Mouse (Mus musculus) bone marrow macrophage, adult 2 months (primary cell): ENCODE results near the gene Slc6a16.

Experiments used
- CTCF ChIP-seq: IDR thresholded peaks from 2 replicates; pipeline ENCODE4 v1.5.1; 2012; ENCODE audit warnings: low read depth, mild to moderate bottlenecking, low read length, moderate library complexity
- POLR2A ChIP-seq: IDR thresholded peaks from 2 replicates; pipeline ENCODE4 v1.6.1; 2012; ENCODE audit warnings: mild to moderate bottlenecking, low read depth, low read length, borderline replicate concordance

DNA sequence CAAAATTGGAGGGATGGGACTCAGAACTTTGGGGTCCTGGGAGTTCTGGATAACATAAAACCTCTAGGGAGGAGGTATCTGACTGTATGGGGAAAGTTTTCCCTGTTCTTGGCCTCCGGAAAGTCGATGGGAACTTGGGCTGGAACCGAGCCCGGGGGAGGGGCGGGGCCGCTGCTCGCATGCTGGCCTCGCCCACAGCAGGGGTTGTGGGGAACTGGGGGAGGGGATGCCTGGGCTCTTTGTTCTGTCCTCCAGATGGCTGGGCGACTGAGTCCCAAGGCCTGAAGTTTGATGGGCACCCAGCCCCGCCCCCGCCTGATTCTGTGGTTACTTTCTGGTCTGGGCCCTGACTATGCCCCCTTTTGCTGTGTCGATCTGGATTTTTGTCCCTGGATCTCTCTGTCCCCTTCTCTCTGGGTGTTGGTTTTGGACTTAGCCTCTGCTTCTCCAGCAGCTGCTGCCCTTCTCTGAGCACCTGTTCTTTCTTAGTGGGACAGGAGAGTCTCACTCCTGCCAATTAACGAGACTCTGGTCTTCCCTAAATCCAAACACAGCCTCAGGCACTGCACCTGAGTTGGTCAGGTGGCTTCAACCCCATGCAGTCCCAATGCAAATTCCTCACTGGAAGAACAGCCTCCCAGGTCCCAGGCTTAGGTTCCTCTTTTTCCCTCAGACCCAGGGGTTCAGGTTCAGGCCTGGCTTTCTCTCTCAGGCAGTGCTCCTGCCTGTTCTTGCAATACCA is 24.3 kb upstream of the Slc6a16 start:
- TF ChIP-seq CTCF: no peak
- no peak for TF ChIP-seq POLR2A
